Mouse (Mus musculus): ENCODE results near the gene Dppa2. TPM values are rescaled to one million over a fixed set of nuclear protein-coding genes. Genes with fewer than 3 reads are reported as not detected.

Dppa2 gene
- polyA plus RNA-seq, 1 experiment from 2014 or later, result not detected

DNA sequence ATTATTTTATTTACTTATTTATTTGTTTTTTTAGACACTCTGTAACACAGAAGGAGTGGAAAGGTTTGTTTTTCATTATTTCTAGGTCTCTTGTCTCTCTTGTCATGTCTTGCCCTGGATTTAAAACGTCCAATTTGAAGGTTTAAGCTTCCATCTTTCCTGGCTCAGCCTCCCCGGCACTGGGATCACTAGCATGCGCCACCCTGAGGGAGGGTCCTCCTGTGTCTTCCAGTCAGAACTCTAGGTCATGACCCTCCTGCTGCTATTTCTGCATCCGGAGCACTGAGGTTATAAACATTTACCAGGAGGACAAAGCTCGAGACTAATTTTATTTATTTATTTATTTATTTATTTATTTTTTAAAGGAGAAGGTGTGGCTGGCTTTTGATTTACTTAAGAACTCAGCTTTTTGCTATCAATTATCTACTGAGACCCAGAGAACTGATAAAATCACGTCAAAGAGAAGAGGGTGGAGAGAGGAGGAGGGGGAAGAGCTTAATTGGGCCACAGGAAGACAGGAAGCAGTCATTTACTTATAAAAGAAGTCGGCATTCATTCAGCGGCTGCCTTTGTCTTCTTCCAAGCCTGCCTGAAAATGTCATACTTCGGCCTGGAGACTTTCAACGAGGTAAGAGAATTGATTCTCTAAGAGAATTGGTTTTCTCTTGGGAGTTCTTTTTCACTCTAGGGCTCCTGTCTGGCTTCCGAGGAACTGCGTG lies 6.4 kb downstream of the Dppa2 start:
- WGBS, result 83% methylated on average over 12 of the region's 12 CpGs
- no peak overlapping the region for H3K4me3 ChIP-seq
- no peaks in the 10 kb centered on the region for H3K36me3 ChIP-seq
- no peak for DNase-seq (ENCODE audit: low spot score)
- H3K27ac ChIP-seq, result no peak overlapping the region
- no peaks in the 10 kb centered on the region for H3K4me1 ChIP-seq
- H3K27me3 ChIP-seq (ENCODE audit: low read depth, poor library complexity, severe bottlenecking), result no peaks in the 10 kb centered on the region
- H3K9me3 ChIP-seq (replicated peaks), result no peaks in the 10 kb centered on the region

DNA sequence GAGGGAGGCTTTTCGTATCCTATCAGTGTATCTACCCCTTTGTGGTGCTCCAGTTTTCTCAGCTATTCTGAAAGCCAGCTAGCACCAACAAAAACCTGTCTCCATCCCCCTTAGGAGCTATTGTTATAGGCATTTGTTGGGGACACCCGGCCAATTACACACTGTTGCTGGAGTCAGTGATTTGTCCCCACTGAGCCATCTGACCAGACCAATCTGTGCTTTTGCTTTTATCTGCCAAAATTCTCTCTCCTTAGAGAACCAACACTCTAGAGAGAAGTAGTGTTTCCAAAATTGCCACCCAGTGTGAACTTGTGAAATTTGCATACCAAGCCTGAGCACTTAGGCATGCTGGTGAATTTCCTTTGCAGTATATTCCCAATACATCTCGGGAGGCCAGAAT lies 11.6 kb downstream of the Dppa2 start:
- Histone ChIP-seq H3K27ac (no peak overlapping the region), H3K27me3 (ENCODE audit: low read depth, poor library complexity, severe bottlenecking) (no peaks in the 10 kb centered on the region), H3K9me3 (replicated peaks) (no peaks in the 10 kb centered on the region), H3K4me1 (no peaks in the 10 kb centered on the region), H3K36me3 (no peaks in the 10 kb centered on the region), H3K4me3 (no peak overlapping the region)
- DNase-seq (ENCODE audit: low spot score), result no peak
- 91% methylated on average over 3 of the region's 3 CpGs for WGBS

DNA sequence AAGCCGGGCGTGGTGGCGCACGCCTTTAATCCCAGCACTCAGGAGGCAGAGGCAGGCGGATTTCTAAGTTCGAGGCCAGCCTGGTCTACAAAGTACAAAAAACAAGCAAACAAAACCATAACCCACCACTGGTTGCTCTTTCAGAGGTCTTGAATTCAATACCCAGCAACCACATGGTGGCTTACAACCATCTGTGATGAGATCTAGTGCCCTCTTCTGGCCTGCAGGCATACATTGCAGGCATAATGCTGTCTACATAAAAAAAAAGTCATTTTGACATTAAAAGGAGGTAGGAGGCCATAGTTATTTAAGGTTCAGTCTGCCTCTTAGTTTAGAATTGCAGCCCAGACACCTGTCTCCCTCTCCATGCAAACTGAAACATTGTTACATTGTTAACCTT lies 17.1 kb downstream of the Dppa2 start:
- no peaks in the 10 kb centered on the region for H3K9me3 ChIP-seq (replicated peaks)
- H3K36me3 ChIP-seq, result no peaks in the 10 kb centered on the region
- no peaks in the 10 kb centered on the region for H3K4me1 ChIP-seq
- H3K27ac ChIP-seq, result no peak overlapping the region
- no peak overlapping the region for H3K4me3 ChIP-seq
- no peaks in the 10 kb centered on the region for H3K27me3 ChIP-seq (ENCODE audit: low read depth, poor library complexity, severe bottlenecking)
- WGBS, result 98% methylated on average over 6 of the region's 6 CpGs
- DNase-seq (ENCODE audit: low spot score), result no peak

- Histone ChIP-seq H3K4me1 (no peaks in the 10 kb centered on the region), H3K27ac (no peak overlapping the region), H3K4me3 (no peak overlapping the region), H3K36me3 (no peaks in the 10 kb centered on the region), H3K9me3 (replicated peaks) (no peaks in the 10 kb centered on the region), H3K27me3 (ENCODE audit: low read depth, poor library complexity, severe bottlenecking) (no peaks in the 10 kb centered on the region)
- no peak for DNase-seq (ENCODE audit: low spot score)
- 83% methylated on average over 6 of the region's 6 CpGs for WGBS
Measured at GRCm38 (mm10) chr16:48323133-48323532, 19.4 kb downstream of the Dppa2 start.

GRCm38 (mm10) chr16:48323602-48324345 lies 20.1 kb downstream of the Dppa2 start:
- WGBS, result 85% methylated on average over 8 of the region's 8 CpGs

DNA sequence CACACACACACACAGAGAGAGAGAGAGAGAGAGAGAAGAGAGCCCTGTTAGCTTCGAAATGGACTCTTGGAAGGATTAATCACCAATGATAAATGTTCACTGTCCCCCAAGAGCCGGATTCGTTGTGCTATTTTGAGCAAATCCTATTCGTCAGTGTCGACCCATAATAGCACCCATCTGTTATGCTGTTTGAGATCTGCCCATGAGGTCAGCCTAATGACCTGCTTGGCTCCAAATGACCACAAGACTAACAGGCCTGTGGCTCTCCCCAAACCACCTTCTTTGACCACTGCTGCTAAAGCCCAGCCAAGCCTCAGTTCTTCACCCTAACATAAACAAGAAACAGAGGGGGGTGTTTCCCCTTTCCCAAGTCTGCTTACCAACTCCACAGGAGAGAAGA lies 23.2 kb downstream of the Dppa2 start:
- Histone ChIP-seq H3K4me1 (peaks cover 4% of the 10 kb centered on the region), H3K36me3 (no peaks in the 10 kb centered on the region), H3K27ac (no peak overlapping the region), H3K27me3 (ENCODE audit: low read depth, poor library complexity, severe bottlenecking) (no peaks in the 10 kb centered on the region), H3K9me3 (replicated peaks) (no peaks in the 10 kb centered on the region), H3K4me3 (no peak overlapping the region)
- DNase-seq (ENCODE audit: low spot score), result no peak
- WGBS, result 17% methylated on average over 5 of the region's 5 CpGs

More at GRCm38 (mm10) chr16:48323602-48324345, 20.1 kb downstream of the Dppa2 start:
- no peaks in the 10 kb centered on the region for H3K36me3 ChIP-seq
- no peaks in the 10 kb centered on the region for H3K9me3 ChIP-seq (replicated peaks)
- DNase-seq (ENCODE audit: low spot score), result no peak
- H3K27me3 ChIP-seq (ENCODE audit: low read depth, poor library complexity, severe bottlenecking), result no peaks in the 10 kb centered on the region
- no peak overlapping the region for H3K4me3 ChIP-seq
- H3K27ac ChIP-seq, result no peak overlapping the region
- no peaks in the 10 kb centered on the region for H3K4me1 ChIP-seq

DNA sequence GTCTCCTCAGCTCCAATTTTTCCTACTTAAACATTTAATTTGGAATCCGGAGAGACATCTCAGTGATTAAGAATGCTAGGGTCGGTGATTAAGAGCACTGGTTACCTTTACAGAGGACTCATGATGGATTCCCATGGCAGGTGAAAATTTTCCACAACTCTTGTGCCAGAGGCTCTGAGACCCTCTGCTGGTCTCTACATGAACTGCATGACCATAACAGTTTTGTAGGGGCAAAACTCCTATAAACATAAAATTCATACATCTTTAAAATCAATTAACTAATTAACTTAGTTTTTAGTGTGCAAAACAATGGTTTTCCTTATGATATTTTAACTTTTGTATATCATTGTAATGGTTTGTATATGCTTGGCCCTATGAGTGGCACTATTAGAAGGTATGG lies 24.7 kb downstream of the Dppa2 start:
- Histone ChIP-seq H3K9me3 (replicated peaks) (no peaks in the 10 kb centered on the region), H3K4me3 (no peak overlapping the region), H3K27ac (no peak overlapping the region), H3K4me1 (peaks cover 5% of the 10 kb centered on the region), H3K36me3 (no peaks in the 10 kb centered on the region), H3K27me3 (ENCODE audit: low read depth, poor library complexity, severe bottlenecking) (no peaks in the 10 kb centered on the region)
- 97% methylated on average over 2 of the region's 2 CpGs for WGBS
- DNase-seq (ENCODE audit: low spot score), result no peak

GRCm38 (mm10) chr16:48331822-48332221 lies 28.1 kb downstream of the Dppa2 start:
- Histone ChIP-seq H3K9me3 (replicated peaks) (no peaks in the 10 kb centered on the region), H3K27me3 (ENCODE audit: low read depth, poor library complexity, severe bottlenecking) (no peaks in the 10 kb centered on the region), H3K4me3 (no peak overlapping the region), H3K36me3 (no peaks in the 10 kb centered on the region), H3K27ac (no peak overlapping the region), H3K4me1 (peaks cover 5% of the 10 kb centered on the region)
- WGBS, result 71% methylated on average over 3 of the region's 3 CpGs
- no peak for DNase-seq (ENCODE audit: low spot score)

DNA sequence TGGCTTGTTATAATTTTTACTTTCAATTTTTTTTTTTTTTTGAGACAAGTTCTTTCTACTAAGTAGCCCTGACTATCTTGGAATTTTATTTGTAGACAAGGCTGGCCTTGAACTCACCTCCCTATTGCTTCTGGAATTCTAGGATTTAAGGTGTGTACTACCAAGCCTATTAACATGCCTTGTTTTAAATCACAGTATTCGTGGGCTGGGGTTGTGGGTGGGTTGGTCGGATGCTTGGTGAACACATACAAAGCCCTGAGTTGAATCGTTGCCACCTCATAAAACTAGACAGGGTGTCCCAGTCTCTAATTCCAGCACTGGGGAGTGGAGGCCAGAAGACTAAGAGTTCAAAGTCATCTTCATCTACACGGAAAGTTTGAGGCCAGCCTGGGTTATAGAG lies 31.6 kb downstream of the Dppa2 start:
- Histone ChIP-seq H3K9me3 (replicated peaks) (no peaks in the 10 kb centered on the region), H3K4me3 (no peak overlapping the region), H3K4me1 (peaks cover 5% of the 10 kb centered on the region), H3K27me3 (ENCODE audit: low read depth, poor library complexity, severe bottlenecking) (no peaks in the 10 kb centered on the region), H3K27ac (no peak overlapping the region), H3K36me3 (no peaks in the 10 kb centered on the region)
- 77% methylated on average over 4 of the region's 4 CpGs for WGBS
- no peak for DNase-seq (ENCODE audit: low spot score)

GRCm38 (mm10) chr16:48344193-48344592 lies 40.5 kb downstream of the Dppa2 start:
- Histone ChIP-seq H3K9me3 (replicated peaks) (no peaks in the 10 kb centered on the region), H3K4me3 (no peak overlapping the region), H3K27me3 (ENCODE audit: low read depth, poor library complexity, severe bottlenecking) (no peaks in the 10 kb centered on the region), H3K36me3 (no peaks in the 10 kb centered on the region), H3K27ac (no peak overlapping the region), H3K4me1 (no peaks in the 10 kb centered on the region)
- no peak for DNase-seq (ENCODE audit: low spot score)
- 84% methylated on average over 2 of the region's 2 CpGs for WGBS

DNA sequence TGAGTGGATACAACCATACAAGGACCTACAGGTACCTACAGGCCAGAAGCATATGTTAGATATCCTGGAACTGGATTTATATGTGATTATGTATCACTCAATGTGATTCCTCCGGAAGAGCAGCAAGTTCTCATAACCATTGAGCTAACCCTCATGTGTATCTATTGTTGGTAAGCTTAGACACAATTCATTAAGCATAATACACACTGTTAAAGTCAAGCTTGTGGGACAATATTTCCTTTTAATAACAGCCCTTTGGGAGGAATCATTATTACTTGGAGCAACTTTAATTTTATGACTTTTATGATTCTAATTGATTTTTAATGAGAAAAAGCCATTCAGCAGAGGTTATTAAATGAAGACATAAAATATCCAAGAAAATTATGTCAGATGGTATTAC lies 43.5 kb downstream of the Dppa2 start:
- 93% methylated on average over 1 of the region's 1 CpGs for WGBS
- no peak for DNase-seq (ENCODE audit: low spot score)
- H3K36me3 ChIP-seq, result no peaks in the 10 kb centered on the region
- no peaks in the 10 kb centered on the region for H3K4me1 ChIP-seq
- H3K27me3 ChIP-seq (ENCODE audit: low read depth, poor library complexity, severe bottlenecking), result no peaks in the 10 kb centered on the region
- H3K27ac ChIP-seq, result no peak overlapping the region
- no peak overlapping the region for H3K4me3 ChIP-seq
- H3K9me3 ChIP-seq (replicated peaks), result no peaks in the 10 kb centered on the region

- no peaks in the 10 kb centered on the region for H3K27me3 ChIP-seq (ENCODE audit: low read depth, poor library complexity, severe bottlenecking)
Measured at GRCm38 (mm10) chr16:48355716-48356115, 52.0 kb downstream of the Dppa2 start.

GRCm38 (mm10) chr16:48356417-48356816 lies 52.7 kb downstream of the Dppa2 start:
- Histone ChIP-seq H3K27me3 (ENCODE audit: low read depth, poor library complexity, severe bottlenecking) (no peaks in the 10 kb centered on the region), H3K9me3 (replicated peaks) (no peaks in the 10 kb centered on the region), H3K27ac (no peak overlapping the region), H3K36me3 (no peaks in the 10 kb centered on the region), H3K4me3 (no peak overlapping the region), H3K4me1 (no peaks in the 10 kb centered on the region)
- 97% methylated on average over 1 of the region's 1 CpGs for WGBS
- no peak for DNase-seq (ENCODE audit: low spot score)

More at GRCm38 (mm10) chr16:48355716-48356115, 52.0 kb downstream of the Dppa2 start:
- Histone ChIP-seq H3K36me3 (no peaks in the 10 kb centered on the region), H3K9me3 (replicated peaks) (no peaks in the 10 kb centered on the region), H3K27ac (no peak overlapping the region), H3K4me3 (no peak overlapping the region), H3K4me1 (no peaks in the 10 kb centered on the region)
- 88% methylated on average over 5 of the region's 5 CpGs for WGBS
- DNase-seq (ENCODE audit: low spot score), result no peak

All from limb, embryonic 10.5 days (tissue).